Mouse (Mus musculus): ENCODE measurements around the gene Gng5.

DNA sequence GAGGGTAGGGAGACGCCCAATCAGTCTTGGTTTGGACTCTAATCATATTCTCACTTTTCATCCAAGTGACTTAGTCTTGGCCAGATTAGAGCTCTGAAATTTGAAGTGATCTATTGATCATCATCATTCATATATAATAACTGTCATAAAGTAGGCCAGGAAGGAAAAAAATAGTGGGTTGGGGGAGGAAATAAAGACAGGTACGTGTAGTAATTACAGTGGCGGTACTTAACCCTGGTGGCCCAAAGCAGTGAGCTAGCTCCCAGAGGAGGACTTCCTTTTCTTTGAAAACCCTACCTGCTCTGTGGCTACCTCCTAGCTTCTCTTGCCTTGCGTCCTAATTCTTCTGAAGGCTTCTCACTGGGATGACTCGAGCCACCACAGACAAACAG lies 1.2 kb downstream of the Gng5 start:
- TF ChIP-seq POLR2A (IDR thresholded peaks at IDR 0.05; ENCODE audit: borderline replicate concordance, low read depth, low read length) (no peak), CTCF (IDR thresholded peaks at IDR 0.05; ENCODE audit: low read depth, low read length) (no peak)
